Mouse (Mus musculus): ENCODE measurements around the gene Gm20532. TPM values are rescaled to one million over a fixed set of nuclear protein-coding genes. Genes with fewer than 3 reads are reported as not detected.

Gene Gm20532
- total RNA-seq, 2 experiments from 2014 or later = not detected

- no peak for DNase-seq
Measured at GRCm38 (mm10) chr2:26573807-26574206, 12.6 kb upstream of the Gm20532 start.

GRCm38 (mm10) chr2:26574862-26575261, 11.6 kb upstream of the Gm20532 start:
- no peak for DNase-seq

- no peak for DNase-seq
Measured at GRCm38 (mm10) chr2:26575378-26575777, 11.1 kb upstream of the Gm20532 start.

GRCm38 (mm10) chr2:26575865-26576264, 10.6 kb upstream of the Gm20532 start:
- DNase-seq = peak; percentile 60

GRCm38 (mm10) chr2:26576462-26576861, 10.0 kb upstream of the Gm20532 start:
- no peak for DNase-seq

- DNase-seq = peak; percentile 56
Measured at GRCm38 (mm10) chr2:26578369-26578768, 8.1 kb upstream of the Gm20532 start.

GRCm38 (mm10) chr2:26579714-26580113, 6.7 kb upstream of the Gm20532 start, which contains the start of gene Egfl7:
Egfl7 (plus strand) TSS chr2:26580014.
- DNase-seq = no peak

GRCm38 (mm10) chr2:26580751-26581150, 5.7 kb upstream of the Gm20532 start:
- no peak for DNase-seq

- DNase-seq = no peak
Measured at GRCm38 (mm10) chr2:26582203-26582602, 4.2 kb upstream of the Gm20532 start.

GRCm38 (mm10) chr2:26582741-26583140, 3.7 kb upstream of the Gm20532 start:
- no peak for DNase-seq

- DNase-seq = peak; percentile 72
Measured at GRCm38 (mm10) chr2:26583640-26584039, 2.8 kb upstream of the Gm20532 start.

GRCm38 (mm10) chr2:26585713-26586112, 726 bp upstream of the Gm20532 start:
- no peak for DNase-seq

- peak; percentile 40 for DNase-seq
Measured at GRCm38 (mm10) chr2:26587044-26587405, 586 bp downstream of the Gm20532 start.

GRCm38 (mm10) chr2:26588573-26588972, 2.1 kb downstream of the Gm20532 start:
- peak; percentile 28 for DNase-seq

GRCm38 (mm10) chr2:26589284-26589683, 2.8 kb downstream of the Gm20532 start:
- DNase-seq = no peak

- peak; percentile 55 for DNase-seq
Measured at GRCm38 (mm10) chr2:26590282-26590681, 3.8 kb downstream of the Gm20532 start.

- DNase-seq = no peak
Measured at GRCm38 (mm10) chr2:26590962-26591361, 4.5 kb downstream of the Gm20532 start.

GRCm38 (mm10) chr2:26591416-26591815, 5.0 kb downstream of the Gm20532 start:
- DNase-seq = no peak

GRCm38 (mm10) chr2:26593211-26594021, 7.0 kb downstream of the Gm20532 start:
- DNase-seq = no peak

GRCm38 (mm10) chr2:26594022-26594346, 7.5 kb downstream of the Gm20532 start:
- peak; percentile 72 for DNase-seq

GRCm38 (mm10) chr2:26594461-26594933, 8.1 kb downstream of the Gm20532 start:
- no peak for DNase-seq

GRCm38 (mm10) chr2:26594934-26595724, 8.7 kb downstream of the Gm20532 start:
- DNase-seq = peak; percentile 40

GRCm38 (mm10) chr2:26595725-26596435, 9.4 kb downstream of the Gm20532 start:
- peak; percentile 17 for DNase-seq
